Mouse (Mus musculus): ENCODE measurements around the gene Teddm2. TPM values are rescaled to one million over a fixed set of nuclear protein-coding genes. Genes with fewer than 3 reads are reported as not detected.
A peak's percentile ranks its signal among the peaks of the same experiment; 100 is the strongest.

The Teddm2 gene
- total and polyA plus RNA-seq, 2 experiments from 2014 or later, result 2.5 to 2.9 TPM

GRCm38 (mm10) chr1:153904236-153904635 is 4.2 kb upstream of the Teddm2 start:
- 95% methylated on average over 14 of the region's 14 CpGs for WGBS
- ATAC-seq, result no peak

GRCm38 (mm10) chr1:153903006-153903405 is 3.0 kb upstream of the Teddm2 start:
- Histone ChIP-seq H3K9ac (peak overlapping the region; percentile 19; the same call in 1 of the 2 replicates), H3K27ac (ENCODE audit: low read depth, low read length) (no peak overlapping the region), H3K27me3 (ENCODE audit: insufficient read depth, low read length) (no peaks in the 10 kb centered on the region), H3K9me3 (ENCODE audit: low read length) (no peaks in the 10 kb centered on the region), H3K4me2 (ENCODE audit: low read depth) (peak overlapping the region; percentile 81), H3K4me1 (ENCODE audit: insufficient read depth) (peaks cover 20% of the 10 kb centered on the region; the same call in 1 of the 2 replicates), H3K36me3 (ENCODE audit: insufficient read depth) (peaks cover 55% of the 10 kb centered on the region), H3K4me3 (ENCODE audit: low read depth, low read length) (0 out of 2 replicates have a peak overlapping the region, but pooled peaks have one; percentile 93)
- TF ChIP-seq CTCF (IDR thresholded peaks at IDR 0.05; ENCODE audit: low read depth), result no peak
- DNase-seq (no peak), ATAC-seq (no peak)
- 19% methylated on average over 13 of the region's 13 CpGs for WGBS

More at GRCm38 (mm10) chr1:153904236-153904635, 4.2 kb upstream of the Teddm2 start:
- Histone ChIP-seq H3K27me3 (ENCODE audit: insufficient read depth, low read length) (no peaks in the 10 kb centered on the region), H3K9ac (no peak overlapping the region), H3K9me3 (ENCODE audit: low read length) (no peaks in the 10 kb centered on the region), H3K4me2 (ENCODE audit: low read depth) (no peak overlapping the region), H3K4me1 (ENCODE audit: insufficient read depth) (peaks cover 20% of the 10 kb centered on the region; the same call in 1 of the 2 replicates), H3K4me3 (ENCODE audit: low read depth, low read length) (no peak overlapping the region), H3K36me3 (ENCODE audit: insufficient read depth) (peaks cover 64% of the 10 kb centered on the region), H3K27ac (ENCODE audit: low read depth, low read length) (no peak overlapping the region)
- no peak for DNase-seq
- no peak for TF ChIP-seq CTCF (IDR thresholded peaks at IDR 0.05; ENCODE audit: low read depth)

GRCm38 (mm10) chr1:153900860-153901730 is 1.1 kb upstream of the Teddm2 start:
- Histone ChIP-seq H3K27ac (ENCODE audit: low read depth, low read length) (peak overlapping the region; percentile 97), H3K36me3 (ENCODE audit: insufficient read depth) (peaks cover 35% of the 10 kb centered on the region), H3K9ac (peak overlapping the region; percentile 97), H3K4me1 (ENCODE audit: insufficient read depth) (peaks cover 20% of the 10 kb centered on the region; the same call in 1 of the 2 replicates), H3K4me2 (ENCODE audit: low read depth) (peak overlapping the region; percentile 81), H3K9me3 (ENCODE audit: low read length) (no peaks in the 10 kb centered on the region), H3K4me3 (ENCODE audit: low read depth, low read length) (peak overlapping the region; percentile 93), H3K27me3 (ENCODE audit: insufficient read depth, low read length) (no peaks in the 10 kb centered on the region)
- 1% methylated on average over 25 of the region's 25 CpGs for WGBS
- TF ChIP-seq CTCF (IDR thresholded peaks at IDR 0.05; ENCODE audit: low read depth), result no peak
- no peak for ATAC-seq
- DNase-seq, result peak; percentile 41

GRCm38 (mm10) chr1:153900381-153900780 is 353 bp upstream of the Teddm2 start:
- H3K9me3 ChIP-seq (ENCODE audit: low read length), result no peaks in the 10 kb centered on the region
- peak overlapping the region; percentile 97 for H3K9ac ChIP-seq
- peak overlapping the region; percentile 93 for H3K4me3 ChIP-seq (ENCODE audit: low read depth, low read length)
- DNase-seq (no peak), ATAC-seq (no peak; the same call in 1 of the 2 replicates)
- peaks cover 28% of the 10 kb centered on the region for H3K36me3 ChIP-seq (ENCODE audit: insufficient read depth)
- 2% methylated on average over 34 of the region's 36 CpGs for WGBS
- peak; percentile 6; the same call in 1 of the 2 replicates for TF ChIP-seq CTCF (IDR thresholded peaks at IDR 0.05; ENCODE audit: low read depth)
- H3K27ac ChIP-seq (ENCODE audit: low read depth, low read length), result peak overlapping the region; percentile 97
- H3K4me1 ChIP-seq (ENCODE audit: insufficient read depth), result peaks cover 20% of the 10 kb centered on the region; the same call in 1 of the 2 replicates
- H3K27me3 ChIP-seq (ENCODE audit: insufficient read depth, low read length), result no peaks in the 10 kb centered on the region
- H3K4me2 ChIP-seq (ENCODE audit: low read depth), result peak overlapping the region; percentile 81

- ATAC-seq (peak; percentile 61), DNase-seq (no peak)
- Histone ChIP-seq H3K4me1 (ENCODE audit: insufficient read depth) (peaks cover 20% of the 10 kb centered on the region; the same call in 1 of the 2 replicates), H3K4me3 (ENCODE audit: low read depth, low read length) (peak overlapping the region; percentile 93), H3K4me2 (ENCODE audit: low read depth) (peak overlapping the region; percentile 81), H3K36me3 (ENCODE audit: insufficient read depth) (peaks cover 16% of the 10 kb centered on the region), H3K27me3 (ENCODE audit: insufficient read depth, low read length) (no peaks in the 10 kb centered on the region), H3K27ac (ENCODE audit: low read depth, low read length) (peak overlapping the region; percentile 97), H3K9ac (peak overlapping the region; percentile 97), H3K9me3 (ENCODE audit: low read length) (no peaks in the 10 kb centered on the region)
- TF ChIP-seq CTCF (IDR thresholded peaks at IDR 0.05; ENCODE audit: low read depth), result no peak
- WGBS, result 14% methylated on average over 22 of the region's 22 CpGs
These were observed 868 bp downstream of the Teddm2 start for GRCm38 (mm10) chr1:153898989-153899730.

- H3K4me2 ChIP-seq (ENCODE audit: low read depth), result no peak overlapping the region
- H3K9me3 ChIP-seq (ENCODE audit: low read length), result no peaks in the 10 kb centered on the region
- DNase-seq, result no peak
- H3K36me3 ChIP-seq (ENCODE audit: insufficient read depth), result no peaks in the 10 kb centered on the region
- TF ChIP-seq CTCF (IDR thresholded peaks at IDR 0.05; ENCODE audit: low read depth), result no peak
- no peaks in the 10 kb centered on the region for H3K27me3 ChIP-seq (ENCODE audit: insufficient read depth, low read length)
- no peak for ATAC-seq
- no peak overlapping the region for H3K27ac ChIP-seq (ENCODE audit: low read depth, low read length)
- no peak overlapping the region for H3K9ac ChIP-seq
- H3K4me1 ChIP-seq (ENCODE audit: insufficient read depth), result peaks cover 12% of the 10 kb centered on the region; the same call in 1 of the 2 replicates
- 92% methylated on average over 8 of the region's 8 CpGs for WGBS
- H3K4me3 ChIP-seq (ENCODE audit: low read depth, low read length), result no peak overlapping the region
These were observed 2.8 kb downstream of the Teddm2 start for GRCm38 (mm10) chr1:153897196-153897595.
